Mouse (Mus musculus) brain, embryonic 14.5 days (tissue): Measurements from ENCODE around the gene P2ry6.

Experiments
- CTCF ChIP-seq: fragments of 200-500 bp; IDR thresholded peaks from 2 replicates; pipeline ENCODE4 v1.5.1; 2012; ENCODE audit warnings: inconsistent platforms, mild to moderate bottlenecking, moderate library complexity, borderline replicate concordance; ENCODE audit not compliant: insufficient read depth, insufficient read length; ENCODE audit errors: extremely low read depth
- POLR2A ChIP-seq: fragments of 200-500 bp; IDR thresholded peaks from 2 replicates; pipeline ENCODE4 v1.6.1; 2012; ENCODE audit warnings: mild to moderate bottlenecking, inconsistent platforms, borderline replicate concordance; ENCODE audit not compliant: poor library complexity, insufficient read depth, insufficient read length, severe bottlenecking; ENCODE audit errors: extremely low read depth

DNA sequence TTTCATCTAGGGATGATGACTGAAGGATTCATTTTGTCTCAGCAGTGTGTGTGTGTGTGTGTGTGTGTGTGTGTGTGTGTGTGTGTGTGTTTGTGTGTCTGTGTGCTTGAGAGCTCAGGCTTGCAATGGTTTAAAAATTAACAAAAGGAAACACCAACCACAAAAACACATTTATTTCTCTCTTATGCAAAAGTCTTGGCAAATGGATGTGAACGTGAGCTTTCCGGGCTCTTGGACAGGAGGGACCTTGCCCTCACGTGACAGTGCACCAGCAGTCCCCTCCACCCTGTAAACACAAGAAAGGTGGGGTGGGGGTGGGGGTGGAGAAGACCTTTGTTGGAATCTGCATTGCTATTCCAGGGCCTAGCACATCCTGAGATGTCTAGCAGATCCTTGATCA, 37.0 kb downstream of the P2ry6 start:
- no peak for TF ChIP-seq CTCF
- no peak for TF ChIP-seq POLR2A
